Comparison of ENCODE assay signal across 11 mouse cellular contexts in the genomic region with DNA sequence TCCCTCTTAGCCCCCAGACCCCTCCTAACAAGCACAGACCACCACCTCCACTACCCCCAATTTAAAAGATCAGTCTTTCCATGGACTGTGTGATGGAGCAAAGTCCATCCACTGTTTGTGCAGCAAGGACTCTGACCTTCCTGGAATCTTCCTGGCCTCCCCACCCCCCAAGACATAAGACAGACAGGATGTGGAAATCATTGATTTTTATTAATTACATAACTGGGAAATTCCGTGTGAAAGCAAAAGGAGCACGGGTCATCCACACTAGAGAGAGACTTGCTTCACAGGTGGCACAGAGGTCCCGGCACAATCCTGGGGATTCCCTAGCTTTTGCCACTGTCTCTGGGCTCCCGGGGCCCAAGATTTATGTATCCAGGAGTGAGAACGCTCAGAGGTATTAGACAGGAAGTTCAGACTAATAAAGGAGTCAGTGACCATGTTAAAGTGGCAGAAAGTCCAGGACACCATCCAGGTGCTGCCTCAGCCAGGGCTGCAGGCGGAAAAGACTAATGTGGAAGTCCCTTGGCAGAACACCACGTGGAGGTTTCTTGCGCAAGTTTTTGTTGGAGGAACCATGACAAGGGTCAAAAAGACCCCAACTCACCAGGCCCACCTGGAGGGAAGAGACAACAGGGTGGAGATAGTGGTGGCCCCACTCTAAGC. TPM values are rescaled to one million over a fixed set of nuclear protein-coding genes. Genes with fewer than 3 reads are reported as not detected.
DNase-seq lines count a peak whose midpoint lies in the region; ATAC-seq and TF ChIP-seq lines count a peak whose summit lies in the region.
"Had no signal": no experiment of that assay in that cellular context is flagged by ENCODE, and none has a peak within 500 bp of the region (broad histone marks: within the 10 kb centered on the region; RNA-seq: fewer than 3 reads in every experiment).

A gene (minus strand): TSS at position 103 of the 666 bp plus-strand sequence.

- H3K9me3 ChIP-seq in intestine, embryonic 15.5 days, result no peaks in the 10 kb centered on the region
- H3K9me3 ChIP-seq: hindbrain, embryonic 15.5 days had no signal

- no peaks in the 10 kb centered on the region for H3K36me3 ChIP-seq in thymus, adult 2 months (ENCODE audit: control insufficient read depth, insufficient read depth, low read length)
- no peaks in the 10 kb centered on the region for H3K36me3 ChIP-seq in intestine, embryonic 15.5 days
- H3K36me3 ChIP-seq: hindbrain, embryonic 15.5 days had no signal

- H3K4me2 ChIP-seq in intestine, embryonic 15.5 days (replicated peaks), result peak within 1 kb of the TSS; percentile 53
- H3K4me2 ChIP-seq: hindbrain, embryonic 15.5 days had no signal

- H3K27ac ChIP-seq in thymus, adult 2 months (ENCODE audit: control insufficient read depth, insufficient read depth, low read length), result no peak within 1 kb of the TSS
- H3K27ac ChIP-seq in intestine, embryonic 15.5 days, result peak within 1 kb of the TSS; percentile 79
- H3K27ac ChIP-seq: heart, adult 2 months; hindbrain, embryonic 15.5 days had no signal

- H3K9ac ChIP-seq in intestine, embryonic 15.5 days, result peak within 1 kb of the TSS; percentile 24; the same call in 1 of the 2 replicates
- H3K9ac ChIP-seq: hindbrain, embryonic 15.5 days had no signal

- peaks cover 2% of the 10 kb centered on the region; the same call in 1 of the 2 replicates for H3K4me1 ChIP-seq in thymus, adult 2 months (replicated peaks; ENCODE audit: control insufficient read depth, insufficient read depth, low read length)
- no peaks in the 10 kb centered on the region; the same call in 1 of the 2 replicates for H3K4me1 ChIP-seq in intestine, embryonic 15.5 days (replicated peaks)
- H3K4me1 ChIP-seq: hindbrain, embryonic 15.5 days had no signal

- no peak within 1 kb of the TSS for H3K4me3 ChIP-seq in thymus, adult 2 months (ENCODE audit: control insufficient read depth, insufficient read depth, low read length)
- peak within 1 kb of the TSS; percentile 23 for H3K4me3 ChIP-seq in intestine, embryonic 15.5 days (replicated peaks)
- H3K4me3 ChIP-seq: heart, adult 2 months; hindbrain, embryonic 15.5 days had no signal

- no peak for TF ChIP-seq POLR2A in thymus, adult 2 months (IDR thresholded peaks at IDR 0.05; ENCODE audit: control insufficient read depth, extremely low read depth, insufficient read depth, low read length, poor library complexity)

- no peak for DNase-seq in thymus, adult 2 months
- no peak for DNase-seq in thymus, postnatal 0 days (ENCODE audit: low spot score)
- DNase-seq in large intestine, adult 2 months (ENCODE audit: low read depth, low spot score), result peak; percentile 47
- no peak for DNase-seq in layer of hippocampus, adult 8-10 months (ENCODE audit: low spot score in 2 of 2)
- no peak for DNase-seq in lung, postnatal 4 days
- no peak for DNase-seq in frontal cortex, adult 2 months (ENCODE audit: extremely low spot score in 1 of 2, low spot score in 1 of 2)
- DNase-seq: cerebellum, postnatal 10 days; right cerebral cortex, adult 18-20 months had no signal

- peak; percentile 80 for ATAC-seq in intestine, embryonic 15.5 days

- no peak for TF ChIP-seq CTCF in thymus, adult 2 months (IDR thresholded peaks at IDR 0.05; ENCODE audit: borderline replicate concordance, control insufficient read depth, extremely low read depth, insufficient read depth, low read length, poor library complexity)

- WGBS in thymus, adult 2 months, result 70% methylated on average over 8 of the region's 8 CpGs
- WGBS in intestine, embryonic 15.5 days, result 34% methylated on average over 8 of the region's 8 CpGs
- 27% methylated on average over 8 of the region's 8 CpGs for WGBS in large intestine, adult 2 months

- H3K27me3 ChIP-seq in thymus, adult 2 months (ENCODE audit: control insufficient read depth, insufficient read depth, low read length), result no peaks in the 10 kb centered on the region
- H3K27me3 ChIP-seq in intestine, embryonic 15.5 days (replicated peaks), result no peaks in the 10 kb centered on the region
- H3K27me3 ChIP-seq: hindbrain, embryonic 15.5 days had no signal

RNA-seq across cellular contexts. Expression of the gene that starts here (rescaled TPM):
- 12.3 and 14.9 TPM in 2 replicates for polyA plus RNA-seq in thymus, adult 2 months (2012; rRNA removed)
- 5.2 and 6.2 TPM in 2 replicates for polyA plus RNA-seq in thymus, postnatal 0 days (2015; fragmentation: Nextera tagmentation; extraction: Ambion mirVana)
- polyA plus RNA-seq in intestine, embryonic 15.5 days (2015; fragmentation: Nextera tagmentation; extraction: Ambion mirVana), result 52.1 and 63.5 TPM in 2 replicates
- polyA plus RNA-seq in large intestine, adult 2 months (2012; rRNA removed), result 64.4 and 94.3 TPM in 2 replicates
- total RNA-seq in layer of hippocampus, adult 8-10 months (2022), result under 1 TPM; 0.17 to 0.31 (median 0.18) TPM
- 0.29 and 0.44 TPM in 2 replicates for polyA plus RNA-seq in frontal cortex, adult 2 months (2012; rRNA removed)
